Mouse (Mus musculus) heart, postnatal 0 days (tissue): Measurements from ENCODE around the gene Ndufa5.

ENCODE experiments used
- CTCF ChIP-seq: IDR thresholded peaks from 2 replicates; pipeline ENCODE4 v1.5.1; 2016; ENCODE audit warnings: antibody characterized with exemption, control low read depth, low read depth
- EP300 ChIP-seq: IDR thresholded peaks from 2 replicates; pipeline ENCODE4 v1.6.1; 2016; ENCODE audit warnings: antibody characterized with exemption, low read depth

GRCm38 (mm10) chr6:24527155-24528063, at the start of gene Ndufa5:
- TF ChIP-seq CTCF (no peak), EP300 (no peak)
